Mouse (Mus musculus) layer of hippocampus, postnatal 25 days (tissue): ENCODE results near the gene Panx2. TPM values are rescaled to one million over a fixed set of nuclear protein-coding genes. Genes with fewer than 3 reads are reported as not detected.

Source experiments
- DNase-seq, 2 experiments: peaks; one replicate each; pipeline ENCODE4 v3.0.0; 2022; ENCODE audit warnings: mixed read lengths in 2 of 2, low spot score in 1 of 2; ENCODE audit errors: extremely low spot score in 1 of 2
- total RNA-seq, 2 experiments: library from RNA; stranded (reverse); gene quantifications; 2 replicates each; pipeline ENCODE4 v1.2.3; 2021

The Panx2 gene
- total RNA-seq: 100 to 1,000 TPM; 161 to 170 TPM

DNA sequence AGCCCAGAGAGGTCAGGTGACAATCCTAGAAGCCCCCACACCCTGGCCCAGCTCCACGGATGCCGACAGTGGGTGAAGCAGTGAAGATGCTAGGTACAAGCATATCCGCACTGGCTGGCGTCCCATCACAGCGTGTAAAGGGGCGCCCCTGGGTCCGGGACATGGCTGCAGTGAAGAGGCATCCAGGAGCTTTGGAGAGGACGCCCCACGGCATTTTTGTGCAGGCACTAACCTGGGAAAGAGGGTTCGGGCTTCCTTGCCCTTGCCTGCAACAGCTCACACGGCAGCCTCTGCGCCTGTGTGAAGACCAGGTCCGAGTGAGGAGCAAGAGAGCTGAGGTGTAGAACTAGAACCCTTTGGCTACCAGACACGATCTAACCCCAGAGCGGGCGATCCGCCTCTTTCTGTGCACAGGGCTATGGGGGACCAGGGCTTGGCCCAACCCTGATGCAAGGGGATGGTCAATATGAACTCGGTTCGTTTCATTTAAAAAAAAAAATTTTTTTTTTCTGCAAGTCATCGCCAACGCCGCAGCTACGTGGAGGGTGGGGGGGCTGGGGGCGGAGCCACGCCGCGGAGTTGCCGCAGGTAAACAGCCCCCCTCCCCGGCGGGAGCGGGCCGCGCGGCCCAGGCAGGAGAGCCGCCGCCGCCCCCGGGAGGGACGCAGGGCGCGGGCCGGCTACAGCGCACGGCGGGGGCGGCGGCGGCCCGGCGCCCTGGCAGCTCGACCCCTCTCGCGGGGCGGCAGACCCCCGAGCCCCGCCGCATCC lies at the start of gene Panx2:
Gene Panx2, plus strand, starts transcription at position 574 of the 771 bp plus-strand sequence.
- DNase-seq: no peak

DNA sequence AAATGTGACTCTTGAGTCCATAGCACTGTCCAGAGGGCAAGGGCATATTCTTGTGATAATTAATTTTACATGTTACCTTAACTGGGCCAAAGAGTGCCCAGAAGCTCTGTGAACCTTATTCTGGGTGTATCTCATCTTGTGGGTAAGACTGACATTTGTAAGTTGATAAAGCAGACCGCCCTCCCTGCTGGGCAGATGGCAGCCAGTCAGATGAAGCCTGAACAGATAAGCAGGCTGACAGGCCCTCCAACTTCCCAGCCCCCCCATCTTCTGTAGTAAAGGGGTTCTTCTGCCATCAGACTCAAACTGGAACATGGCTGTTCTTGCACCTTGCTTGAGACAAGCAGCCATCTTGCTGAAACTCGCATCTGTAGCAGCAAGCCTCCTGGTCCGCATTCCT lies 42.8 kb upstream of the Panx2 start:
- DNase-seq: no peak

DNA sequence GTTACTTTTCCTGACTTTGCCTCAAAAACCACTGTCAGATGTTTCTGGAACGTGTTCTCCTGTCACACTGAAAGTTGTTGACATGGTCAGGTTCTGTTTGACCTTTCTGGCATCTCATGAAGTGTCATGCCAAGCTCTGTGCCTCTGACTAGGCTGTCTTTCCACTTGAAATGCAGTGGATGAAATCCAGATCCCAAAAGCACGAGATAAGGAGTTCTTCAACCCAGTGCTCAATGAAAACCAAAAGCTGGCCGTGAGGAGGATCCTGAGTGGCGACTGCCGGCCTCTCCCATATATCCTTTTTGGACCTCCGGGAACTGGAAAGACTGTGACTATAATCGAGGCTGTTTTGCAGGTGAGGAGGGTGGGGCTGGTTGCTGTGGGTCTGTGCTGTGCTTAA lies 39.4 kb upstream of the Panx2 start:
- no peak for DNase-seq

DNA sequence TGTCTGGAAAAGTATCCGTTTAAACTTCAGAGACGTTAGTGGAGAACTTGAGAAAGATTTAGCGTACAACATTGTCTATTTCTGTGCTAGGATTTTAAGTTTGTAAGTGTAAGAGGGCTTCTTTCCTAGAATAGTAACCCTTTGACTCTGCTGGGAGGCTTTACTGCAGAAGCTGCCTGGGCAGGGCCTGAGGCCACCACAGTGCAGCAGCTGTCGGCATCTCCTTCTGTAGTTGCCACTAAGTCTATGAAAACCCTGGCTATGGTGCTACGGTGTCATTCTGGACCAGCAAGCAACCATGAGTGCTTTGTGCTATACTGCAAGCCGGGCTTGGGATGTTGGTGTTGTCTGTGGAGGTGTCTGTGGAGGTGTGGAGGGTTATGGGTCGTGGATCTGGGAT lies 39.0 kb upstream of the Panx2 start:
- DNase-seq: no peak

DNA sequence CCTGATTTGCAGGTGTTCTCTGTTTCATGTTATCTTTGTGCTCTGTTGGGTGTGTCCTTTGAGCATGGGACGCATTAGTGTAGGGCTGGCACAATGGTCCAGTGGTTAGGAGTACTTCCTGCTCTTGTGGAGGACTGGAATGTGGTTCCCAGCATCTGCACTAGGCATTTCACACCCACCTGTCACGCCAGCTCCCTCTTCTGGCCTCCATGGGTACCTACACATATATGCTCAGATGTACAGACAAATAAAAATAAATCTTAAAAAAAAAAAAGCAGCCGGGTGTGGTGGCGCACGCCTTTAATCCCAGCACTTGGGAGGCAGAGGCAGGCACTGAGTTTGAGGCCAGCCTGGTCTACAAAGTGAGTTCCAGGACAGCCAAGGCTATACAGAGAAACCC lies 15.2 kb upstream of the Panx2 start:
- DNase-seq: no peak

DNA sequence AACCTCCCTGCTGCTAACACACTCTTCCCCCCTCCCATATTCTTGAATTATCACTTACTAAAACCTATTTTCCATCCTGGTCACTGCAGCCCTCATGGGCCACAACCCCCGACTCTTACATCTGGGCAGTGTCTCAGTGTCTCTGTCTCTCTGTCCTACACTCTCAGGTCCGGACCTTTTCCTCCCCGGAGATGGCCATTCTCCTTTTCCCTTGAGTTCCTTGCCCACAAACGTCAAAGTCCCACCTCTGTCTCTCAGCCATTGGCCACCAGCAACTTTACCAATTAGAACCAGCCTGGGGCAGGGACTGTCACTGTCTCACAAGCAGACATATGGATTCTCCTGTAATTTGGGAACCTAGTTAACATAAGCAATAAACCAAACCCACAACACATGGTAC lies 13.2 kb upstream of the Panx2 start:
- DNase-seq: no peak

DNA sequence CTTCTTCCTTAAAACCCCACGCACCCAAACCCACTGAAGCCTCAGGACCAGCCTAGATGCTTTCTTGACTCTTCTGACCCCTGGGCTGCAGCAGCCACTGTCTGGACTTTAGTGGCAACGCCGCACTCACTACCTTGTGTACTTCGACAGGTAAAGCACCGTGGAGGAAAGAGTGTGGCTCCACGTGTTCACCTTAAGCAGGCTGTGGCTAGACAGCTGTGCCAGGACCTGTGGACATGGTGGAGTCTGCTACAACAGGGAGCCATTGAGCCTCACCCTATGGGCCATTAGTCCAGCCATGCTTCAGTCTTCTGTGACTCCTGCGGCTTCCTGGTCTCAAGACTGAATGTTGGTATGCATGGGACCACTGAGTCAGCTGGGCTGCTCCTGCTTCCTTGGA lies 4.9 kb upstream of the Panx2 start:
- DNase-seq: no peak

DNA sequence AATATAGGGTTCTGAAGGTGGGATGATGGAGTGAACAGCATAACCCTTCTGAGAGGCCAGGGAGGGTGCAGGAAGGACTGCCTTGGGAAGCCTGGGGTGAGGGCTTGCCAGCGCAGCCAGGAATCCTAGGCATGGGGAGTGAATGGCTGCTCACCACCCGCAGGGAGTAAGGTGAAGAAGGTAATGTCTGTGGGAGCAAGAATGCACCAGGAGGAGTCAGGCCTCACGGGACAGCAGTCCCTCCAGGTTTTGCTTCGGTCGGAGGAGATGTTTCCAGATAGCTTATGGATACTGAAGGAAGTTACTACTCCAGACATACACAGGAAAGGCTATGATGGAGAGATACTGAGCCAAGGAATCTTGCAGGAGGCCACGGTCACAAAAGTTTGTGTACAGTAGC lies 798 bp upstream of the Panx2 start:
- DNase-seq: no peak

DNA sequence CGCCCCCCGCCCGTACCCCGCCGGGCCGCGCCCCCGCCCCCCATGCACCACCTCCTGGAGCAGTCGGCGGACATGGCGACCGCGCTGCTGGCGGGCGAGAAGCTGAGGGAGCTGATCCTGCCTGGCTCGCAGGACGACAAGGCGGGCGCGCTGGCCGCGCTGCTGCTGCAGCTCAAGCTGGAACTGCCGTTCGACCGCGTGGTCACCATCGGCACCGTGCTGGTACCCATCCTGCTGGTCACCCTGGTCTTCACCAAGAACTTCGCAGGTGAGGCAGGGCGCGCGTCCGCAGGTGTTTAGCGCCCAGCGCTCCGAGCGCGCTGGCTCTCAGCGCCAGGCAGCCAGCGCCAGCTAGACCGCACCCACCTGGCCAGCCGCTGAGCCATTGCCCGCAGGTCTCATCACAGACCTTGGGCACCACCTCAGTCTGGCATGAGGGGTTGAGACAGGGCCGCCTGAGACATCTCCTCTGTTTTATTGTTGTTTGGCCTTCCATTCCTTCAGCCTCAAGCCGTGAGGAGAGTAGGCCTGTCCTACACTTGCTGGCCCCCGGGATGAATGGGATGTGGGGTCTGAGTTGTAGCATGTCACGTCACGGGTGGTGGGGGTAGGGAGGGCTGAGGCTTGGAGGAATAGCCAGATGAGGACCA lies 623 bp downstream of the Panx2 start:
- no peak for DNase-seq

DNA sequence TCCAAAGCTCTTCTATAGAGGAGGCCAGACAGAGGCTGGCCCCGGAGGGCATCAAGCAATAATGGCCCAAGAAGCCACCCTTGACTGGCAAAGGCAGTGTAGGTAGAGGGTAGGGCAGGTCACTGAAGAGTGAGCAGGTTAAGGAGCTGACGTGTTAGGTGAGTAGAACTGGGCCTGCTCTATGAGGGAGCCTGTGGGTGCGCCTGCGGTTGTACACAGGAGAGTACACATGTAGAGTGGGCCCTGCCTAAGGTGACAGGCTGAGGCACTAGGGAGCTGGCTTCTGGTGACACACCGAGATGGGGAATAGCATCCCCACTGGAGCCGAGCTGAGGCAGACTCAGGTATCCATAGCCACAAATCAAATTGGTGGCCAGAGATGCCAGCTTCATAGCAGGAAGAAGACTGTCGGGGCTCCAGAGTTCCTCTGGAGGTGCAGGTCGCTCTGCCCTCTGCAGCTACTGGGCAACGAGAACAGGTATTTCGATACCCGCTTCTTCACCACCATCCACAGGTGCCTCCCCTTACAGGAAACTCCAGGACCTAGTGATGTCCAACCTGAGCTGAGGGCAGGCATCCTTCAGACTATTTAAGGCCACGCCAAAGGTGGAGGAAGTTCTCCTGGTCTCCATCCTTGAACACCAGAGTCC lies 1.4 kb downstream of the Panx2 start:
- DNase-seq: no peak

DNA sequence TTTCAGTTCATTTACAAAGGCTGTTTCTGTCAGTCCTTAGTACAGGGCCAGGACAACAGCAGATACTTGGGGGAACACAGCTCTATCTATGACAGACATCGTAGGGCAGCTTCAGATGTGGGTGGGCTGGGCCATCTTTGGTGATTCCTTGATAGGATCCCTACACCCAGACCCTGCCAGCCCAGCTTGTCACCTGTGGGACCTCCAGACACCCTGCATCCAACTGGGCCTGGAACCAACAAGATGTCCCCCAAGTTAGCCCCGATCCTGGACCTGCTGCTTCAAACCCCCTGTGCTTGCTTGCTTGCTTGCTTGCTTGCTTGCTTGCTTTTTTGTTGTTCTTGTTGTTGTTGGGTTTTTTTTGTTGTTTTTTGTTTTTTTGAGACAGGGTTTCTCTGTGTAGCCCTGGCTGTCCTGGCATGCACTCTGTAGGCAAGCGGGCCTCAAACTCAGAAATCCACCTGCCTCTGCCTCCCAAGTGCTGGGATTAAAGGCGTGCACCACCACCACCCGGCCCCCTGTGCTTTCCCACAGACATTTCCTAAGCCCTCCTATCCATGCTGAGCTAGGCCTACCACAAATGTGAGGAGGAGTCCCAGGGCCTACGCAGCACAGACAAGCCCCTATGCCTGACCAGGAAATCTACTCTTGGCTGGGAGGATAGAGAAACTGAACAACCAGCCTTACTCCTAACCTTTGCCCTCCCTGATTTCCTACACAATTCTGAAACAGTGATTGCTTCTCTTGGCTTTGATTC lies 2.4 kb downstream of the Panx2 start:
- peak in 1 of 2 experiments; percentile 8 for DNase-seq

DNA sequence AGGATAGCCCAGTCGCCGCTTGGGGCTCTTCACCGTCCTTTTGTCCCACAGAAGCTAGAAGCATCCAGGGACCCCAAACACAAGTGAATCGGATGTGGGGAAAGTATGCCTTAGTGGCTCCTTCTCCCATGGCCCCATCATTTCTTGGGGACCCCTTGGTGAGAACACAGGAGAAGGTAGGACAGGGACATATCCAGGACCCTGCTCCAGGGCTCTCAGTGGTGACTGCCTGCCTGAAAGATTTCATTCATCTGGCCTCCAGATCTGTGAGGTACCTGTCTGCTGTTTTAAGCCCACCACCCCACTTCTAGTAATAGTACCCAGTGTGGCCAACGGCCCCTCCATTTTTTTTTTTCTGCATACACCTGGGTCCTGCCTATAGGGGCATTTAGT lies 3.0 kb downstream of the Panx2 start:
- peak in 1 of 2 experiments; percentile 9 for DNase-seq

DNA sequence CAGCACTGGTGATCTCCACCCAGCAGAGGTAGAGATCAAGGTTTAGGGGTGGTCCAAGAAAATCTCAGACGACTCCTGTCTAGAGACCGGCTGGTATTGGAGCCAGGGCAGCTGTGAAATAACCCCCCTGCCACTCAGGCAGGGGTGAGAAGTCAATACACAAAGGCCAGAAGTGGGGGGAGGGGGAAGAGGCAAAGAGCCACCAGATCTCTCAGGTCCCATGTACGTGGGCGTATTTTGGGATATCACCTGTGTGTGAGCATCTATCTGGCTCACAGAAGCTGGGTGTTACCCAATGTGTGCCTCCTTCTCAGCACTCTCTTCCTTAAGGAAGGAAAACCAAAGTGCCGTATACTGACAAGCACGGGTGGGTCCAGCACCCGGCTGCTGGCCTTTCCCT lies 3.5 kb downstream of the Panx2 start:
- no peak for DNase-seq

DNA sequence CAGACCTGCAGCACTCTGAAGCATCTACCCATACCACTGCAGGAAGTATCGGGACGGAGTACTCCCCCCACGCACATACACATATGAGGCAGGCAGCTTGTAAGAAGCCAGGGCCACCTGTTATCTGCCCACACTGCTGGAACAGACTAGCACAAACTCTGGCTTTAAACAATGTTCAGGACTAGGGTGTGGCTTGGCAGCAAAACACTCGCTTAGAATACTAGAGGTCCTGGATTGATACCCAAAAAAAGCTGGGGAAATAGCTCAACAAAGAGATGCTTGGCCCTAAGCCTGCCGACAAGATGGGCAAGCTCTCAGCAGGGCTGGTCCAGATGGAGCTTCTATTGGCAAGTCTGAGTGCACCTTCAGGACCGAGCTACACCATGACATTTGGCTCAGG lies 4.0 kb downstream of the Panx2 start:
- DNase-seq: peak; percentile 47 to 59

DNA sequence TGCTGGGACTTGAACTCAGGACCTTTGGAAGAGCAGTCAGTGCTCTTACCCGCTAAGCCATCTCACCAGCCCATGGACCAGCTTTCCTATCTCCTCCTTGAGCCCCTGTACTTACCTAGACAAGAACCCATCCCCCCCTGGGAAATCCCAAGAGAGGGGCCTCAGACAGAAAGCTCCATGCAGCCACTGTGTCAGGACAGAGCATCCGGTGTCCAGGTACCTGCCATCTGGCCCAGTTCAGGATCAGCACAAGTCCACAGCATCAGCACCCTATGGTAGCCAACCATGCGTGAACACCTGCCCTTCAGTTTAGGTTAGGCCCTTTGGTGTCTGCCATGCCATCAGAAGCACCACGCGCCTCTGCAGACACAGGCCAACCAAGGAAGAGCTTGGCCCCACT lies 5.4 kb downstream of the Panx2 start:
- peak in 1 of 2 experiments; percentile 5 for DNase-seq

DNA sequence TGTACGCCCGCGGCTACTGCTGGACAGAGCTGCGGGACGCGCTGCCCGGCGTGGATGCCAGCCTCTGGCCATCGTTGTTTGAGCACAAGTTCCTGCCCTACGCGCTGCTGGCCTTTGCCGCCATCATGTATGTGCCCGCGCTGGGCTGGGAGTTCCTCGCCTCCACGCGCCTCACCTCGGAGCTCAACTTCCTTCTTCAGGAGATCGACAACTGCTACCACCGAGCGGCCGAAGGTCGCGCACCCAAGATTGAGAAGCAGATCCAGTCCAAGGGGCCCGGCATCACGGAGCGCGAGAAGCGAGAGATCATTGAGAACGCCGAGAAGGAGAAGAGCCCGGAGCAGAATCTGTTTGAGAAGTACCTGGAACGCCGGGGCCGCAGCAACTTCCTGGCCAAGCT lies 8.1 kb downstream of the Panx2 start:
- no peak for DNase-seq

DNA sequence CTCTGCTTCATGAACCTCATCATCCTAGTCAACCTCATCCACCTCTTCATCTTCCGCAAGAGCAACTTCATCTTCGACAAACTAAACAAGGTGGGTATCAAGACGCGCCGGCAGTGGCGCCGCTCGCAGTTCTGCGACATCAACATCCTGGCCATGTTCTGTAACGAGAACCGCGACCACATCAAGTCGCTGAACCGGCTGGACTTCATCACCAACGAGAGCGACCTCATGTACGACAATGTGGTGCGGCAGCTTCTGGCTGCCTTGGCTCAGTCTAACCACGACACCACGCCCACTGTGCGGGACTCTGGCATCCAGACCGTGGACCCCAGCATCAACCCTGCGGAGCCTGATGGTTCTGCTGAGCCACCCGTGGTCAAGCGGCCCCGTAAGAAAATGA lies 8.7 kb downstream of the Panx2 start:
- no peak for DNase-seq

DNA sequence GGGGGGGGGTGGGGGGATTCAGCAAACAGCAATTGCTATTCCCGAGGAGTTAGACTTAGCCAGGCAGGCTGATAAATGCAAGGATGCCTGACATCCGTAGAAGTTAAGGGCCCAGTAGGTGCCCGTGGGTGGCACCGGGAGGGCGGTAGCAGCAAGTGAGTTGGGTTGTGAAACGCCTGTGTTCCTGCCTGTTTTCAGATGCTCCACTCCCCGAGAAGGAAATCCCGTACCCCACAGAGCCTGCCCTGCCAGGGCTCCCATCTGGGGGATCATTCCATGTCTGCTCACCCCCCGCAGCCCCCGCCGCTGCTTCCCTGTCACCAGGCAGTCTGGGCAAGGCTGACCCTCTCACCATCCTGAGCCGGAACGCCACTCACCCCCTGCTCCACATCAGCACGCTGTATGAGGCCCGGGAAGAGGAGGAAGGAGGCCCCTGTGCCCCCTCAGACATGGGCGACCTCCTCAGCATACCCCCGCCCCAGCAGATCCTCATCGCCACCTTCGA lies 9.9 kb downstream of the Panx2 start:
- DNase-seq: no peak

DNA sequence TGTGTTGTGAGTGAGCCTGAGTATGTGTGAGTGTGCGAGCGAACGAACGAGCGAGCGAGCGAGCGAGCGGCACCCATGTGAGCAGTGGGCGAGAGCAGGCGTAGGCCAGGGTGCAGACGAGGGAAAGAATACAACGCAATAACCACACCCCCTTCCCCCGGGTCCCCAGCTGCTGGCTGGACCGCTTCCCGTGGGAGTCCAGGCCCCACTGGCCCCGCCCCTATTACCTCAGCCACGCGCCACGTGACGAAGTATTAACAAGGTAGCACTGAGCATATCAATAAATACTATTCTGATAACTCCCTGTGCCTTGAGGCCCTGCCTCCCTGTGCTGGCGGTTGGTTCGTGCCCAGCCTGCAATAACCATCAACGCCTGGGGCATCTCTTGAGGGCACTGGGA lies 11.1 kb downstream of the Panx2 start:
- no peak for DNase-seq

DNA sequence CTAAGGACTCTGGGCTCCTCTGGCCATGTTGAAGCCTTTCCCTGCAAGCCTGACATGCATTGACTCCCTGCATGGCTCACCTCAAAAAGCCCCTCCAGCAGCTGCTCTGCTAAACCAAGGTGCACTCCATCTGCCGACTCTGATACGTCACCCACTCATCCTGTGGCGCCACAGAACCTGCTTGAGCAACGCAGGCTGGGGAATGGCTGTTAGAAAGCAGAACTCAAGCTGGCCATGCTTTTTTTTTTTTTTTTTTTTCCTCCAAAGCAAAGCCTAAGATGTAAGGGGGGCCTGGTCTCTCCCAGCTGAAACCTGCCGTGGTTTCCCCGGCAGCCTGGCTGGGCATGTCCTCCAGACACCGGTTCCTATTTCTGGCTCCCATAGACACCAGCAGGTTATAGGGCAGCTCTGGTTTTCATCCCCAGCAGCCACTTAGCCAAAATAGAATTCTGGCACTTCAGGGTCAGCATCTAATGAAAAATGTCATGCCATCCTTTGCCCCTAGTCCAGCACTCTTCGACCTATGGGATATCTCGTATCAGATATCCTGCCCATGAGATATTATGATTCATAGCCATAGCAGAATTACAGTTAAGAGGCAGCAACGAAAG lies 14.6 kb downstream of the Panx2 start:
- DNase-seq: no peak
